Mouse (Mus musculus): Measurements from ENCODE around the gene Ccl22.

- TF ChIP-seq CTCF (IDR thresholded peaks at IDR 0.05; ENCODE audit: low read depth) (no peak), EP300 (optimal IDR thresholded peaks at IDR 0.05) (no peak)
These were observed 10.5 kb upstream of the Ccl22 start for GRCm38 (mm10) chr8:94734735-94735350.

Data from stomach, postnatal 0 days (tissue).